Mouse (Mus musculus) olfactory bulb, adult 2 months (tissue): ENCODE measurements at regions not wholly inside any gene's neighbourhood (a gene's known extent, or its start where the extent isn't known, plus 50 kb on each side); places are given as distances from the start of the nearest gene placed in this dataset.

ENCODE experiments used
- CTCF ChIP-seq: fragments of 200-500 bp; IDR thresholded peaks from 2 replicates; pipeline ENCODE4 v1.5.1; 2012; ENCODE audit warnings: low read depth, mild to moderate bottlenecking, low read length, moderate library complexity; ENCODE audit not compliant: insufficient read depth
- POLR2A ChIP-seq: fragments of 200-500 bp; IDR thresholded peaks from 2 replicates; pipeline ENCODE4 v1.6.1; 2012; ENCODE audit warnings: mild to moderate bottlenecking, low read depth, low read length, moderate library complexity; ENCODE audit not compliant: insufficient read depth

DNA sequence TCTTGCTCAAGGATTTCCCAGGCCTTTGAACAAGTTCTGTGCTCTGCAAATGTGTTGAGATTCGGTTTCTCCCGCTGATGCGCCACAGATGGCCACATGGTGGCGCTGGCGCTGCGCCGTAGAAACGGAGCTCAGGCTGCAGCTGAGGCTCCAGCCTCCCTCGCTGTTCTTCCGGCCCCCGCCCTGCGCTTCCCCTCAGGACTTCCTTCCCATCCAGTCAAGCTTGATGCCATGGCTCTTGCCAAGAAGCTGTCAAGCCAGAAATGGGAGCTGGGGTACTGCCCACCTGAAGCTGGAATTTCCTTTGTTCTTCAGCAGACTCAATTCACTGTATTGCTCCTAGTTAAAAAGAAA, 263.9 kb downstream of the Mpdz start:
- TF ChIP-seq POLR2A, result no peak
- peak; percentile 95 for TF ChIP-seq CTCF
